Mouse (Mus musculus): Measurements from ENCODE around the gene Akp3.

The Akp3 gene

DNA sequence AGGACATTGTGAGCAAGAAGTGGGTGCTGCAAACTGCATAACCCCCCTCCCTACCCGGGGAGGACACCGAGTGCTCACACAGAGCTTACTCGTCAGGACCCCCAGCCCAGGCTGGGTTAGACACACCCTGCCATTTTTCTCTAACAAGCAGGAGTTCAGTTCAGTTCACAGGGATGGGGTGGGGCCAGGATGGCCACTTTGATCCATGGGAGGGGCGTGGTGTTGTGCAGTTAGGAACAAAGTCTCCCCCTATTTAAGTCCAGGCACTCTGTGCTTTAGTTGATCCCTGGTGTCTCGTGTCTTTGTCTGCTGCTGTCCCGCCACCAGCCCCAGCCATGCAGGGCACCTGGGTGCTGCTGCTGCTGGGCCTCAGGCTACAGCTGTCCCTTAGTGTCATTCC is at the start of gene Akp3:
Gene Akp3 (plus strand): TSS at position 301 of the 400 bp plus-strand sequence.
- in situ Hi-C loops (cut with MboI, MseI), result no loop called here

GRCm38 (mm10) chr1:87086196-87086595 is 38.6 kb upstream of the Akp3 start:
- in situ Hi-C loops (cut with MboI, MseI), result no loop called here

GRCm38 (mm10) chr1:87086964-87087363 is 37.8 kb upstream of the Akp3 start:
- in situ Hi-C loops (cut with MboI, MseI), result no loop called here

DNA sequence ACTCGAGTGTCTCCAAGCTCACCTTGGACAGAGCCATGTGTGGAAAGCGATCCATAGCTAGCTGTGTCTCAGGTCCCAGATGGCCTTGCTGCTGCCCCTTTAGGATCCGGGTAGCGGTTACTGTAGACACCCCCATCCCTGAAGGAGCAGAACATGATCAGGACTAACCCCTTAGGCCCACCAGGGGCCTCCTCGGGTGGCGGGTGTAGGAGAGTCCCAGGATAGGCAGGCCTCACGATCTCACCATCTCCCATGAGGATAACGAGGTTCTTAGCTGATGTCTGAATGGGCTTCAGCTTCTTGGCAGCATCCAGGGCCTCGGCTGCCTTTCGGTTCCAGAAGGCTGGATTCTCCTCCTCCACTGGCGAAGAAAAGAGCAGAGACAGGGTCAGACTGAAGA is 35.5 kb upstream of the Akp3 start:
- in situ Hi-C loops (cut with MboI, MseI), result no loop called here

- in situ Hi-C loops (cut with MboI, MseI), result loop anchor here (5.0 kb wide), 1 partner anchor 63 kb away; no protein-coding TSS in a partner anchor
Observed at GRCm38 (mm10) chr1:87089828-87090227, 34.9 kb upstream of the Akp3 start, which contains the start of gene Alppl2. Gene Alppl2, minus strand, starts transcription at chr1:87089928.

- in situ Hi-C loops (cut with MboI, MseI), result no loop called here
Observed at GRCm38 (mm10) chr1:87095642-87096041, 29.1 kb upstream of the Akp3 start.

- in situ Hi-C loops (cut with MboI, MseI), result no loop called here
Observed at GRCm38 (mm10) chr1:87098358-87098975, 26.3 kb upstream of the Akp3 start.

DNA sequence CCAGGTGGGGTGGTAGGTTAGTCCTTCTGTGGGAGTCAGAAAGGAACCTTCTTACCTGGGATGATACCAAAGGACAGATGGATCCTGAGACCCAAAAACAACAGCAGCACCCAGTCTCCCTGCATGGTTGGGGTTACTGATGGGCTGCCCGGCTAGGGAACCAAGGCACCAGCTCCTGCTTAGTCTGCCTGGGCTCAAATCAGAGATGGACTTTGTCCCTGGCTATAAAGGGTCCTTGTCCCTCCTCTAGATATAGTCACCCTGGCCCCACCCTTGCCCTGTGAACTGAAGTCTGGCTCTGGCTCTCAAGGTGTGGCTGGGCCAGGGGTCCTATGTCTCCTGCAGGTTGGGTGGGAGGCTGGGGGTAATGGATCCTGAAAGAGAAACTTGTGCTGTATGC is 23.4 kb upstream of the Akp3 start, which contains the start of gene Alpi:
Gene Alpi (minus strand): TSS at position 196 of the 400 bp plus-strand sequence.
- in situ Hi-C loops (cut with MboI, MseI), result loop anchor here (5.0 kb wide), 1 partner anchor 86 kb away; no protein-coding TSS in a partner anchor

DNA sequence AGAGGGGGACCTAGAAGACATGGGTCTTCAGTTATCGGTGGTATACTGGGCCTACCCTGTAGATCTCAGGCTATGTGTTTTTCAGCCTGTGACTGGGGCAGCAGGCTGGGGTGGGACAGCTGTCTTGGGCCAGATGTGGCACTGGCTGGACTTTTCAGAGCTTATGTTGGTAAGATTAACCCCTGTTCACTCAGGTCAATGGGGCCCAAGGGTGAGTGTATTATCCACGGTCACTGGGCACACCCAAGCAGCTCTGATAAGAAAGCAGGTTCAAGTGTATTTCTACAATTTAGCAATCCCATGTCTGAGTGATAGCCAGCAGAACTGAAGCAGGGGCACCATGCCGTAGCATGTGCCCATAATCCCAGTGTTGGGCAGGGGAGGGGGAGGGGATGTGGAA is 22.7 kb upstream of the Akp3 start:
- in situ Hi-C loops (cut with MboI, MseI), result loop anchor here (5.0 kb wide), 1 partner anchor 85 kb away; no protein-coding TSS in a partner anchor

GRCm38 (mm10) chr1:87103936-87104335 is 20.8 kb upstream of the Akp3 start:
- in situ Hi-C loops (cut with MboI, MseI), result loop anchor here (5.0 kb wide), 1 partner anchor 83 kb away; no protein-coding TSS in a partner anchor

GRCm38 (mm10) chr1:87106536-87106935 is 18.2 kb upstream of the Akp3 start:
- in situ Hi-C loops (cut with MboI, MseI), result no loop called here

GRCm38 (mm10) chr1:87108564-87108963 is 16.2 kb upstream of the Akp3 start:
- in situ Hi-C loops (cut with MboI, MseI), result no loop called here

- in situ Hi-C loops (cut with MboI, MseI), result no loop called here
Observed at GRCm38 (mm10) chr1:87111719-87112354, 12.9 kb upstream of the Akp3 start.

DNA sequence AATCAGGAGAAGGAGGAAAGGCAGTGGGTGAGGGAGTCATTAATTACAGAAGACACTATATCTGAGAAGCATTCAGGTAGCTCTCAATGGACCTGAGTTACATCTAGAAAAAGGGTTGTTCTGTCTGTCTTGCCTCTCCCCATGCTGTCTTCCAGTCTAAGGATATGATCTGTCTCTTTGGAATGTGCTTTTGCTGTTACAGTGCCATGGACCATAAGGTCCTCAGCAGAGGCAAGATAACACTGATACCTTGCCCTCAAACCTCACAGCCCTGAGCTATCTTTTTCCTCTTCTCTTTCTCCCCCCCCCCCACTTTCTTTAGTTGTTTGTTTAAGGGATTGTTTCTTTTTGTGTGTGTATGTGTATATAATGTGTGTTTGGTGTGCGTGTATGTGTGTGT is 10.0 kb upstream of the Akp3 start:
- in situ Hi-C loops (cut with MboI, MseI), result no loop called here

DNA sequence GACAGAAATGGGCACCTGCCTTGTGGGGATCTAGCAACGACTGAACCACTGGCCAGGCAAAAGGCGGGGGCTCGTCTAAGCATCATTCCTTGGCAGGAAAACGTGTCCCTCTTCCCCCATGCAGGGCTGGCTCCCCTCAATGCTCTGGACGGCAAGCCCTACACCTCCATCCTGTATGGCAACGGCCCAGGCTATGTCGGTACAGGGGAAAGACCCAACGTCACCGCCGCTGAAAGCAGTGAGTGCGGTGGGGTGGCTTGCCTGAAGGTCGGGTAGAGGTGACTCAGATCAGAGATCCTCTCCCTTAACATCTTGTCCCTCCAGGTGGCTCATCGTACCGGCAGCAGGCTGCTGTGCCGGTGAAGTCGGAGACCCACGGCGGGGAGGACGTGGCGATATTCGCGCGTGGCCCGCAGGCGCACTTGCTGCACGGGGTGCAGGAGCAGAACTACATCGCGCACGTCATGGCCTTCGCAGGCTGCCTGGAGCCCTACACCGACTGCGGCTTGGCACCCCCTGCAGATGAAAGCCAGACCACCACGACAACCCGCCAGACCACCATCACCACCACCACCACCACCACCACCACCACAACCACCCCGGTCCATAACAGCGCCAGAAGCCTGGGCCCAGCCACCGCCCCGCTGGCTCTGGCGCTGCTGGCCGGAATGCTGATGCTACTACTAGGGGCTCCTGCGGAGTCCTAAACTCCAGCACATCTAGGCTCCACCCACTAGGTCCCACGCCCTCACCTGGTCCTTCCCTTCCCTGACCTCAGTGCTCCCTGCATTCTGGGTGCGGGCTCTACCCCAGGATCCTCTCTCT is 2.6 kb downstream of the Akp3 start:
- in situ Hi-C loops (cut with MboI, MseI), result no loop called here

GRCm38 (mm10) chr1:87131803-87132202 is 7.0 kb downstream of the Akp3 start:
- in situ Hi-C loops (cut with MboI, MseI), result no loop called here

DNA sequence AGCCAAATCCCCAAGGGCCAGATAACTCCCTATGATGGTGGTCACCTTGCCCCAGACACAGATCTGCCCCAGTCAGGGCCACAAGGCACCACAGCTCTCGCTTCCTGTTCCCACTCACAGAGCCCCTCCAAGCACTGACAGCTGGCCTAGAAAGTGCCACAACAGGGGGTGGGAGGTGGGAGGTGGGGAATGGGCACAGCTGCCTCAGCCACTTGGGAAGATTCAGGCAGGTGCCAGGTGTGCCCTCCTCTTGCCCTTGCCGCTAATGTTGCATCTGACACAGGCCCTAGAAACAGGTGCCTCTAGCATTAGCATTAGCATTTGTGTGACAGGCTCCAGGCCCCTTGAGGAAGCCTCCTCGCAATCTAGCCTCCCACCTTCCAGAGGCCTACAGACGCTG is 16.8 kb downstream of the Akp3 start:
- in situ Hi-C loops (cut with MboI, MseI), result no loop called here

DNA sequence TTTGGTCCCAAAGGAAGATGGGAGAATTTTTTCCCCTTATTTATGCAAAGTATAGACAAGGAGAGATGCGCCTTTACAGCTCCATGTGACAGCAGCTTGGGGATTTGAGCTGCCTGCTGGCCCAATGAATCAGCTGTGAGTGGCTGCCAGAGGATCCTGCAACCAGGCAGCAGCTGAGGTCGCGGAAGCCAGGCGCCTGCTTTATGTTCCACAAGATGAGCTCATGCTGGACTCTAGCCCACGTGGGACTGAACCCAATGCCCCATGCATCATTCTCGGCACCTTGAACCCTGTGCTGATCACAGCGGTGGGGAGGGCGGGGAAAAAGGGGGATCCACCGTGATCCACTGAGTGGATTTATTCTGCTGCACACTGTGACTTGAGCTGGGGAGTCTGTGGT is 17.7 kb downstream of the Akp3 start:
- in situ Hi-C loops (cut with MboI, MseI), result no loop called here

- in situ Hi-C loops (cut with MboI, MseI), result no loop called here
Observed at GRCm38 (mm10) chr1:87143141-87143540, 18.4 kb downstream of the Akp3 start.

DNA sequence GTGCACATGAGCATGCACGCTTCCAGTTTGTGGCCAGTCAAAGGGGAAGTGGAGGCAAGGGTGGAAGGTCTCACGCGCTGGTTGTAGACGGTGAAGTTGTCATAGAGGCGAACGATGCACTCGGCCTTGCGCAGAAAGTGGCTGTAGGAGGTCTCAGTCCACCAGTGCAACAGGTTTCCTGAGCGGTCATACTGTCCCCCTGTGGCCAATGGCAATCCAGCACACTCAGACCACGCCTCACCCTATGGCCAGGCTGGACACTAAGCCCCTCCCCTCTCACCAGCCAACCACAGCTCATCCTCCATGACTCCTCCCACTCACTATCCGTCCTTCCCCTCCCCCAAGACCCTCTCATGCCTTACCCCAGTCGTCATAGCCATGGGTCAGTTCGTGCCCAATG is 24.6 kb downstream of the Akp3 start:
- in situ Hi-C loops (cut with MboI, MseI), result no loop called here

DNA sequence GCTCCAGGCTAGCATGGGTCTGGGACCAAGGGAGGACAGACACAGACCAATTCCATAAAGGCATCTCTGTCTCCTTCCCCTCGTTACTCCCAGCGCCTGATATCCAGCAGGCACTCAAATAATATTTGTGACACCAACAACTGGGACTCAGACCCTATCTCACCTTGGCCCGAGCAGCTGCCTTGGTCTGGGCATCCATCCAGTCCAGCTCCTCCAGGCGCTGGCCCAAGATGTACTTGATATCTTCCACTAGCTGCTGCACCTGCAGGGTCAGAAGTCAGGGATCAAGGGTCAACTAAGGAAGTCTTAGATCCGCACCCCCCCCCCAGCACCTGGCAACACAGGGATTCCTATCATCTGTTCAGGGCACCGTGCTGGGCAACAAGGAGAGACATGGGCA is 26.5 kb downstream of the Akp3 start:
- in situ Hi-C loops (cut with MboI, MseI), result no loop called here

- in situ Hi-C loops (cut with MboI, MseI), result no loop called here
Observed at GRCm38 (mm10) chr1:87153776-87154500, 29.2 kb downstream of the Akp3 start.

Data from T-helper 2 cell (primary cell).